Mouse (Mus musculus) brain, embryonic 14.5 days (tissue): ENCODE data around the gene Hoxc6.

Experiments
- CTCF ChIP-seq: fragments of 200-500 bp; IDR thresholded peaks from 2 replicates; pipeline ENCODE4 v1.5.1; 2012; ENCODE audit warnings: inconsistent platforms, mild to moderate bottlenecking, moderate library complexity, borderline replicate concordance; ENCODE audit not compliant: insufficient read depth, insufficient read length; ENCODE audit errors: extremely low read depth
- POLR2A ChIP-seq: fragments of 200-500 bp; IDR thresholded peaks from 2 replicates; pipeline ENCODE4 v1.6.1; 2012; ENCODE audit warnings: mild to moderate bottlenecking, inconsistent platforms, borderline replicate concordance; ENCODE audit not compliant: poor library complexity, insufficient read depth, insufficient read length, severe bottlenecking; ENCODE audit errors: extremely low read depth

GRCm38 (mm10) chr15:103037579-103037978 is 39.5 kb downstream of the Hoxc6 start:
- TF ChIP-seq CTCF (no peak), POLR2A (no peak)
